Mouse (Mus musculus) frontal cortex, postnatal 36 days (tissue): ENCODE data around the gene Gm43638.
"Not testable (repeated sequence)": the region's sequence is repeated elsewhere in the genome, so short reads cannot be mapped to it uniquely, and the experiment has no call there.

Experiments used
- DNase-seq, 2 experiments: peaks; one replicate each; pipeline ENCODE4 v3.0.0; 2022; ENCODE audit warnings: low spot score in 2 of 2

Gene Gm43638

GRCm38 (mm10) chr5:87486706-87487105 is at the start of gene Gm43638:
Gene Gm43638, minus strand, starts transcription at chr5:87486806.
- not testable (repeated sequence) for DNase-seq

GRCm38 (mm10) chr5:87535994-87536644 is 49.5 kb upstream of the Gm43638 start:
- no peak for DNase-seq

GRCm38 (mm10) chr5:87532288-87532687 is 45.7 kb upstream of the Gm43638 start:
- DNase-seq, result no peak

GRCm38 (mm10) chr5:87523561-87523960 is 37.0 kb upstream of the Gm43638 start:
- not testable (repeated sequence) for DNase-seq

- no peak for DNase-seq
These were observed 19.3 kb upstream of the Gm43638 start for GRCm38 (mm10) chr5:87505776-87506458.

GRCm38 (mm10) chr5:87502687-87503086 is 16.1 kb upstream of the Gm43638 start:
- no peak for DNase-seq

- DNase-seq, result no peak
These were observed 12.7 kb upstream of the Gm43638 start for GRCm38 (mm10) chr5:87499341-87499740.

GRCm38 (mm10) chr5:87498936-87499335 is 12.3 kb upstream of the Gm43638 start:
- no peak for DNase-seq

GRCm38 (mm10) chr5:87490771-87491170 is 4.2 kb upstream of the Gm43638 start, which contains the start of gene Ugt2a1:
Gene Ugt2a1, minus strand, starts transcription at chr5:87490871.
- DNase-seq, result no peak

GRCm38 (mm10) chr5:87482160-87482559 is 4.4 kb downstream of the Gm43638 start, which contains the start of gene Ugt2a2:
Gene Ugt2a2, minus strand, starts transcription at chr5:87482260.
- no peak for DNase-seq

GRCm38 (mm10) chr5:87458810-87459209 is 27.8 kb downstream of the Gm43638 start:
- DNase-seq, result no peak

GRCm38 (mm10) chr5:87457701-87458100 is 28.9 kb downstream of the Gm43638 start:
- DNase-seq, result no peak

- DNase-seq, result no peak
These were observed 30.3 kb downstream of the Gm43638 start for GRCm38 (mm10) chr5:87456216-87456850.

- no peak for DNase-seq
These were observed 31.1 kb downstream of the Gm43638 start for GRCm38 (mm10) chr5:87455519-87455918.

GRCm38 (mm10) chr5:87452514-87452913 is 34.1 kb downstream of the Gm43638 start:
- DNase-seq, result not testable (repeated sequence)

GRCm38 (mm10) chr5:87436264-87436663 is 50.3 kb downstream of the Gm43638 start:
- peak; percentile 1 to 29 for DNase-seq

- DNase-seq, result no peak
These were observed 60.9 kb downstream of the Gm43638 start for GRCm38 (mm10) chr5:87425676-87426075.

GRCm38 (mm10) chr5:87424041-87424440 is 62.6 kb downstream of the Gm43638 start, which contains the start of gene Ugt2b38:
Gene Ugt2b38, minus strand, starts transcription at chr5:87424203.
- not testable (repeated sequence) for DNase-seq
